Comparison of ENCODE assay signal across 8 mouse cellular contexts in the genomic region with DNA sequence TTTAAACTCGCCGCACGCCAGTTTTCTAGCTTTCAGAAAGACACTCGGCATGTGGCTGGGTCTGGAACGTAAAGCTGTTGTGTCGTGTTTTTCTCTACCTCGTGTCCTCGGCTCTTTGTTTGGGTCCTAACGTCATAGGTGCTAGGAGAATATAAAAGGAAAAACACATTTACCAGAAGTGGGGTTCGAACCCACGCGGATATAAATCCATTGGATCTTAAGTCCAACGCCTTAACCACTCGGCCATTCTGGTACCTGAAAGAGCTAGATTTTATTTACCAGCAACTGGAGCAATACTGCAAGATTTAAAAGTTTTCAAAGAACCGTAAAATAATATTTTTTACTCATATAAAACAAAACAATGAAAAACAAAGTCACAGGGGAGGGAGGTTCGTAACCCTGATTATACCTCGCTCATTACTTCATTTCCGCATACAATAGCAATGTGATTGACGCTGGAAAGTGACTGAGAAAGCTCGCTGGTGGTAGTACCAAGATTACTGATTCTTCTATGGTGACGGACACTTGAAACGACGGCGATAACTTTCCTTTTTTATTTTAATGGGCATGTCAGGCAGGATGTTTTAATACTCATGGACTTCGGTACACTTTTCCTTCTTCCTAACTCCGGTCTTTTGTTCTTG. TPM values are rescaled to one million over a fixed set of nuclear protein-coding genes. Genes with fewer than 3 reads are reported as not detected.
A peak's percentile ranks its signal among the peaks of the same experiment; 100 is the strongest.
DNase-seq lines count a peak whose midpoint lies in the region; ATAC-seq lines count a peak whose summit lies in the region.

No protein-coding gene starts in this region.

- DNase-seq in urinary bladder, adult 18-20 months (ENCODE audit: low spot score in 2 of 2) = peak; percentile 52 to 55
- DNase-seq in urinary bladder, adult 2 months (ENCODE audit: low spot score) = no peak
- DNase-seq in embryonic facial prominence, embryonic 11.5 days (ENCODE audit: low spot score) = peak; percentile 95
- peak; percentile 93 for DNase-seq in heart, adult 11 months
- peak; percentile 67 for DNase-seq in kidney, adult 11 months
- peak; percentile 69 for DNase-seq in limb, embryonic 10.5 days (ENCODE audit: low spot score)
- DNase-seq in skeletal muscle tissue, adult 2 months (ENCODE audit: low read depth, low spot score) = peak; percentile 90

- WGBS in embryonic facial prominence, embryonic 11.5 days = under 1% methylated on average over 26 of the region's 26 CpGs
- under 1% methylated on average over 26 of the region's 26 CpGs for WGBS in limb, embryonic 10.5 days
- under 1% methylated on average over 26 of the region's 26 CpGs for WGBS in midbrain, embryonic 12.5 days

- H3K4me3 ChIP-seq in embryonic facial prominence, embryonic 11.5 days (ENCODE audit: low read depth, low read length) = peak overlapping the region; percentile 57
- H3K4me3 ChIP-seq in limb, embryonic 10.5 days = peak overlapping the region; percentile 66
- H3K4me3 ChIP-seq in midbrain, embryonic 12.5 days = peak overlapping the region; percentile 55

- peak overlapping the region; percentile 59 for H3K27ac ChIP-seq in embryonic facial prominence, embryonic 11.5 days (replicated peaks; ENCODE audit: low read depth, low read length)
- peak overlapping the region; percentile 89 for H3K27ac ChIP-seq in limb, embryonic 10.5 days
- peak overlapping the region; percentile 87 for H3K27ac ChIP-seq in midbrain, embryonic 12.5 days (replicated peaks)

- peak overlapping the region; percentile 46 for H3K4me2 ChIP-seq in embryonic facial prominence, embryonic 11.5 days (ENCODE audit: low read depth, low read length)
- H3K4me2 ChIP-seq in midbrain, embryonic 12.5 days (replicated peaks) = peak overlapping the region; percentile 60

- ATAC-seq in embryonic facial prominence, embryonic 11.5 days (replicated peaks; ENCODE audit: insufficient number of reproducible peaks, low FRiP score, low TSS enrichment, low read depth) = 0 out of 2 replicates have a peak, but pooled peaks have one; percentile 13
- peak; percentile 31 for ATAC-seq in midbrain, embryonic 12.5 days (ENCODE audit: low FRiP score, low read depth)

- peak overlapping the region; percentile 74 for H3K9ac ChIP-seq in embryonic facial prominence, embryonic 11.5 days (replicated peaks; ENCODE audit: low read length)
- H3K9ac ChIP-seq in midbrain, embryonic 12.5 days (replicated peaks) = peak overlapping the region; percentile 64

- no peaks in the 10 kb centered on the region for H3K27me3 ChIP-seq in embryonic facial prominence, embryonic 11.5 days (ENCODE audit: control insufficient read depth, insufficient read depth, low read length)
- H3K27me3 ChIP-seq in limb, embryonic 10.5 days (ENCODE audit: low read depth, poor library complexity, severe bottlenecking) = no peaks in the 10 kb centered on the region
- H3K27me3 ChIP-seq in midbrain, embryonic 12.5 days = no peaks in the 10 kb centered on the region

- H3K36me3 ChIP-seq in embryonic facial prominence, embryonic 11.5 days (replicated peaks; ENCODE audit: control insufficient read depth, insufficient read depth, low read depth, low read length) = no peaks in the 10 kb centered on the region
- no peaks in the 10 kb centered on the region for H3K36me3 ChIP-seq in limb, embryonic 10.5 days
- H3K36me3 ChIP-seq in midbrain, embryonic 12.5 days = no peaks in the 10 kb centered on the region

- H3K9me3 ChIP-seq in embryonic facial prominence, embryonic 11.5 days (replicated peaks; ENCODE audit: control insufficient read depth, low read length) = no peaks in the 10 kb centered on the region
- H3K9me3 ChIP-seq in limb, embryonic 10.5 days (replicated peaks) = no peaks in the 10 kb centered on the region
- H3K9me3 ChIP-seq in midbrain, embryonic 12.5 days = no peaks in the 10 kb centered on the region

- H3K4me1 ChIP-seq in embryonic facial prominence, embryonic 11.5 days (ENCODE audit: control insufficient read depth, insufficient read depth, low read length) = no peaks in the 10 kb centered on the region
- H3K4me1 ChIP-seq in limb, embryonic 10.5 days = peaks cover 24% of the 10 kb centered on the region
- peaks cover 4% of the 10 kb centered on the region for H3K4me1 ChIP-seq in midbrain, embryonic 12.5 days

RNA-seq across cellular contexts. Expression of a gene that starts 30.1 kb away (rescaled TPM):
- polyA plus RNA-seq in urinary bladder, adult 2 months (2012; rRNA removed) = not detected in 2 replicates
- not detected in 2 replicates for polyA plus RNA-seq in embryonic facial prominence, embryonic 11.5 days (2014; fragmentation: Nextera tagmentation; extraction: Ambion mirVana)
- polyA plus RNA-seq in limb, embryonic 10.5 days (2016; fragmentation: Nextera tagmentation; extraction: Ambion mirVana) = 0.05 and 0.06 TPM in 2 replicates
- 0.04 TPM in 1 of 2 replicates, not detected in the other for polyA plus RNA-seq in midbrain, embryonic 12.5 days (2016; fragmentation: Nextera tagmentation; extraction: Ambion mirVana)

RNA-seq across cellular contexts. Expression of a gene that starts 45.3 kb away (rescaled TPM):
- polyA plus RNA-seq in urinary bladder, adult 2 months (2012; rRNA removed) = 33.2 and 35.0 TPM in 2 replicates
- 6.4 and 7.2 TPM in 2 replicates for polyA plus RNA-seq in embryonic facial prominence, embryonic 11.5 days (2014; fragmentation: Nextera tagmentation; extraction: Ambion mirVana)
- 3.3 and 3.4 TPM in 2 replicates for polyA plus RNA-seq in limb, embryonic 10.5 days (2016; fragmentation: Nextera tagmentation; extraction: Ambion mirVana)
- 4.7 and 5.0 TPM in 2 replicates for polyA plus RNA-seq in midbrain, embryonic 12.5 days (2016; fragmentation: Nextera tagmentation; extraction: Ambion mirVana)

RNA-seq across cellular contexts. Expression of a gene that starts 51.4 kb away (rescaled TPM):
- not detected in 2 replicates for polyA plus RNA-seq in urinary bladder, adult 2 months (2012; rRNA removed)
- not detected in 2 replicates for polyA plus RNA-seq in embryonic facial prominence, embryonic 11.5 days (2014; fragmentation: Nextera tagmentation; extraction: Ambion mirVana)
- polyA plus RNA-seq in limb, embryonic 10.5 days (2016; fragmentation: Nextera tagmentation; extraction: Ambion mirVana) = not detected in 2 replicates
- not detected in 2 replicates for polyA plus RNA-seq in midbrain, embryonic 12.5 days (2016; fragmentation: Nextera tagmentation; extraction: Ambion mirVana)
